Mouse (Mus musculus): ENCODE measurements at regions not wholly inside any gene's neighbourhood (a gene's known extent, or its start where the extent isn't known, plus 50 kb on each side); places are given as distances from the start of the nearest gene placed in this dataset.

DNA sequence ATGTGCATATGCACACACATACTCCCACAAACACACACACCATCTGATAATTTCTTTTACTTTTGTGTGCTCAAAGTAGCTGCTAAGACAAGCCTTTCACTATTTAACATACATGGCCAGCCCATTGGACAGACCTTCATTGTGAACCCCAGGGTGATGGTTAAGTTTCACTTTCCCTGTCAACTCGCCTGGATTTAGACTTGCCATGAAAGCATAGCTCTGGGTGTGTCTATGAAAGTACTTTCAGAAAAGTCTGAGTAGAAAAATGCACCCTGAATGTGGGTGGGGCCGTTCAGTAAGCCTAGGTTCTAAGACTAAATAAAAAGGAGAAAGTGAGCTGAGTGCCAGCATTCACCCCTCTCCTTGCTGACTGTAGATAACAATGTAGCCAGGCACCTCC, 113.8 kb upstream of the Spdye4c start:
- TF ChIP-seq POLR2A (IDR thresholded peaks at IDR 0.05; ENCODE audit: control insufficient read depth, extremely low read depth, insufficient read depth, low read length, poor library complexity) (no peak), CTCF (IDR thresholded peaks at IDR 0.05; ENCODE audit: borderline replicate concordance, control insufficient read depth, extremely low read depth, insufficient read depth, low read length, poor library complexity) (no peak)
